Mouse (Mus musculus) lung, embryonic 14.5 days (tissue): ENCODE measurements around the gene Atcay. TPM values are rescaled to one million over a fixed set of nuclear protein-coding genes. Genes with fewer than 3 reads are reported as not detected.
"Not testable (repeated sequence)": the region's sequence is repeated elsewhere in the genome, so short reads cannot be mapped to it uniquely, and the experiment has no call there.

Source experiments
- ATAC-seq: fragments of 200-750 bp; cut with Nextera tagmentation; 2 replicates; pipeline ENCODE4 v1.8.0; 2017; ENCODE audit warnings: mild to moderate bottlenecking, moderate TSS enrichment, moderate library complexity; ENCODE audit not compliant: insufficient read depth
- DNase-seq: peaks from one replicate; pipeline ENCODE4 v3.0.0-alpha.2; 2015
- H3K27ac ChIP-seq: fragments of 300-500 bp; sonication (generic); 2 replicates; pipeline ENCODE4 v1.5.1; 2014; ENCODE audit warnings: low read depth, mild to moderate bottlenecking, moderate library complexity
- H3K27me3 ChIP-seq: fragments of 300-500 bp; sonication (generic); 2 replicates; pipeline ENCODE4 v1.6.1; 2014; ENCODE audit warnings: low read length, control low read depth; ENCODE audit not compliant: insufficient read depth
- H3K36me3 ChIP-seq: fragments of 300-500 bp; sonication (generic); 2 replicates; pipeline ENCODE4 v1.6.1; 2014; ENCODE audit warnings: control low read depth; ENCODE audit not compliant: insufficient read depth
- H3K4me1 ChIP-seq: fragments of 300-500 bp; sonication (generic); 2 replicates; pipeline ENCODE4 v1.6.1; 2014; ENCODE audit warnings: antibody characterized with exemption, control low read depth; ENCODE audit not compliant: insufficient read depth
- H3K4me2 ChIP-seq: fragments of 300-500 bp; sonication (generic); 2 replicates; pipeline ENCODE4 v1.6.1; 2014; ENCODE audit warnings: mild to moderate bottlenecking
- H3K4me3 ChIP-seq: fragments of 300-500 bp; sonication (generic); 2 replicates; pipeline ENCODE4 v1.5.1; 2014; ENCODE audit warnings: low read depth, low read length
- H3K9ac ChIP-seq: fragments of 300-500 bp; sonication (generic); 2 replicates; pipeline ENCODE4 v1.6.1; 2014
- H3K9me3 ChIP-seq: fragments of 300-500 bp; sonication (generic); 2 replicates; pipeline ENCODE4 v1.6.1; 2016; ENCODE audit warnings: low read depth, low read length, control low read depth
- CTCF ChIP-seq: IDR thresholded peaks from 2 replicates; pipeline ENCODE4 v1.5.1; 2016; ENCODE audit warnings: antibody characterized with exemption, low read depth
- WGBS: fragments of 180-500 bp; shearing (Covaris S2); extraction: QIAGEN DNeasy Blood & Tissue Kit; methylation state at CpG from one replicate; pipeline ENCODE4 v1.1.7; 2014; 5-methylcytosine and 5-hydroxymethylcytosine counted together
- polyA plus RNA-seq: library from polyadenylated mRNA; unstranded; fragments of >200 nt; fragmentation: Nextera tagmentation; extraction: Ambion mirVana; gene quantifications from 2 replicates; pipeline ENCODE4 v1.2.1, GENCODE M21; 2014

Gene Atcay
- polyA plus RNA-seq, 1 experiment from 2014 or later: not detected

- H3K36me3 ChIP-seq: peaks cover 29% of the 10 kb centered on the region
- H3K27ac ChIP-seq: peak overlapping the region; percentile 94
- no peaks in the 10 kb centered on the region for H3K27me3 ChIP-seq
- 2% methylated on average over 29 of the region's 29 CpGs for WGBS
- ATAC-seq (peak; percentile 62), DNase-seq (peak; percentile 93)
- peak overlapping the region; percentile 89 for H3K4me2 ChIP-seq
- peak overlapping the region; percentile 35 for H3K4me3 ChIP-seq
- no peaks in the 10 kb centered on the region for H3K9me3 ChIP-seq
- TF ChIP-seq CTCF: peak; percentile 96
- H3K4me1 ChIP-seq: peaks cover 5% of the 10 kb centered on the region
- peak overlapping the region; percentile 45 for H3K9ac ChIP-seq
Observed at GRCm38 (mm10) chr10:81174617-81175344, 55.9 kb downstream of the Atcay start.

GRCm38 (mm10) chr10:81173132-81173531 lies 57.5 kb downstream of the Atcay start:
- ATAC-seq (peak; percentile 8; the same call in 1 of the 2 replicates), DNase-seq (peak; percentile 91)
- H3K4me3 ChIP-seq: no peak overlapping the region
- TF ChIP-seq CTCF: peak; percentile 88
- peak overlapping the region; percentile 17 for H3K9ac ChIP-seq
- no peaks in the 10 kb centered on the region for H3K27me3 ChIP-seq
- no peaks in the 10 kb centered on the region for H3K9me3 ChIP-seq
- H3K27ac ChIP-seq: peak overlapping the region; percentile 72
- H3K4me1 ChIP-seq: peaks cover 11% of the 10 kb centered on the region
- H3K36me3 ChIP-seq: peaks cover 12% of the 10 kb centered on the region
- H3K4me2 ChIP-seq: peak overlapping the region; percentile 41
- 6% methylated on average over 21 of the region's 21 CpGs for WGBS

GRCm38 (mm10) chr10:81169411-81169900 lies 61.2 kb downstream of the Atcay start:
- WGBS: 28% methylated on average over 11 of the region's 14 CpGs

GRCm38 (mm10) chr10:81168521-81169244 lies 62.0 kb downstream of the Atcay start:
- peak overlapping the region; percentile 77 for H3K27ac ChIP-seq
- peak; percentile 51 for ATAC-seq
- no peak for TF ChIP-seq CTCF

More at GRCm38 (mm10) chr10:81169411-81169900, 61.2 kb downstream of the Atcay start:
- H3K9me3 ChIP-seq, ATAC-seq, H3K36me3 ChIP-seq, DNase-seq, H3K27me3 ChIP-seq, H3K27ac ChIP-seq, H3K9ac ChIP-seq, H3K4me3 ChIP-seq: not testable (repeated sequence)
- Histone ChIP-seq H3K4me2 (peak overlapping the region; percentile 18; the same call in 1 of the 2 replicates), H3K4me1 (peaks cover 10% of the 10 kb centered on the region)

GRCm38 (mm10) chr10:81168087-81168431 lies 62.6 kb downstream of the Atcay start:
- Histone ChIP-seq H3K4me3 (peak overlapping the region; percentile 94), H3K4me1 (peaks cover 8% of the 10 kb centered on the region; the same call in 1 of the 2 replicates), H3K9me3 (no peaks in the 10 kb centered on the region), H3K36me3 (peaks cover 12% of the 10 kb centered on the region), H3K9ac (peak overlapping the region; percentile 49), H3K27ac (peak overlapping the region; percentile 77), H3K27me3 (no peaks in the 10 kb centered on the region), H3K4me2 (peak overlapping the region; percentile 73)
- ATAC-seq (peak; percentile 57), DNase-seq (no peak)
- WGBS: 10% methylated on average over 5 of the region's 5 CpGs
- no peak for TF ChIP-seq CTCF

More at GRCm38 (mm10) chr10:81168521-81169244, 62.0 kb downstream of the Atcay start:
- DNase-seq: peak; percentile 89
- peak overlapping the region; percentile 94 for H3K4me3 ChIP-seq
- WGBS: 2% methylated on average over 29 of the region's 29 CpGs
- peak overlapping the region; percentile 49 for H3K9ac ChIP-seq
- H3K4me1 ChIP-seq: peaks cover 8% of the 10 kb centered on the region; the same call in 1 of the 2 replicates
- H3K4me2 ChIP-seq: peak overlapping the region; percentile 73
- peaks cover 6% of the 10 kb centered on the region for H3K36me3 ChIP-seq
- no peaks in the 10 kb centered on the region for H3K9me3 ChIP-seq
- no peaks in the 10 kb centered on the region for H3K27me3 ChIP-seq

GRCm38 (mm10) chr10:81167200-81168086 lies 63.2 kb downstream of the Atcay start, which contains the start of gene Pias4:
Gene Pias4 (minus strand): TSS chr10:81167923.
- H3K4me2 ChIP-seq: peak within 1 kb of the TSS; percentile 91
- DNase-seq: peak; percentile 100
- peak within 1 kb of the TSS; percentile 94 for H3K4me3 ChIP-seq
- under 1% methylated on average over 64 of the region's 64 CpGs for WGBS
- H3K9ac ChIP-seq: peak within 1 kb of the TSS; percentile 74
- peaks cover 18% of the 10 kb centered on the region for H3K36me3 ChIP-seq
- no peaks in the 10 kb centered on the region for H3K27me3 ChIP-seq
- TF ChIP-seq CTCF: no peak
- peak within 1 kb of the TSS; percentile 77 for H3K27ac ChIP-seq
- ATAC-seq: peak; percentile 87
- H3K4me1 ChIP-seq: peaks cover 8% of the 10 kb centered on the region; the same call in 1 of the 2 replicates
- no peaks in the 10 kb centered on the region for H3K9me3 ChIP-seq
